Mouse (Mus musculus) embryonic fibroblast, embryonic 13.5 days (primary cell): ENCODE data around the gene Nnat. TPM values are rescaled to one million over a fixed set of nuclear protein-coding genes. Genes with fewer than 3 reads are reported as not detected.
"Not testable (repeated sequence)": the region's sequence is repeated elsewhere in the genome, so short reads cannot be mapped to it uniquely, and the experiment has no call there.

Source experiments
- H3K27ac ChIP-seq: 2 replicates; pipeline ENCODE4 v1.5.1; 2012; ENCODE audit warnings: low read length, control low read depth, inconsistent platforms; ENCODE audit not compliant: insufficient read depth
- H3K4me1 ChIP-seq: 2 replicates; pipeline ENCODE4 v1.6.1; 2011; ENCODE audit warnings: low read length; ENCODE audit not compliant: control insufficient read depth, insufficient read depth
- H3K4me3 ChIP-seq: 2 replicates; pipeline ENCODE4 v1.5.1; 2011; ENCODE audit warnings: mild to moderate bottlenecking, control low read depth, low read length; ENCODE audit not compliant: insufficient read depth
- CTCF ChIP-seq: IDR thresholded peaks from 2 replicates; pipeline ENCODE4 v1.5.1; 2011; ENCODE audit warnings: mild to moderate bottlenecking, control low read depth, low read length, moderate library complexity, borderline replicate concordance; ENCODE audit not compliant: insufficient read depth
- POLR2A ChIP-seq: IDR thresholded peaks from 2 replicates; pipeline ENCODE4 v1.6.1; 2011; ENCODE audit warnings: low read depth, mild to moderate bottlenecking, control low read depth, low read length, moderate library complexity
- polyA plus RNA-seq: library from polyadenylated mRNA; stranded (reverse); fragments of >200 nt; gene quantifications from 2 replicates; pipeline ENCODE4 v1.2.4, GENCODE M21; 2011; ENCODE audit warnings: low read depth; ENCODE audit not compliant: missing spikeins, insufficient read length

Gene Nnat
- polyA plus RNA-seq, 1 experiment = 15.1 TPM

DNA sequence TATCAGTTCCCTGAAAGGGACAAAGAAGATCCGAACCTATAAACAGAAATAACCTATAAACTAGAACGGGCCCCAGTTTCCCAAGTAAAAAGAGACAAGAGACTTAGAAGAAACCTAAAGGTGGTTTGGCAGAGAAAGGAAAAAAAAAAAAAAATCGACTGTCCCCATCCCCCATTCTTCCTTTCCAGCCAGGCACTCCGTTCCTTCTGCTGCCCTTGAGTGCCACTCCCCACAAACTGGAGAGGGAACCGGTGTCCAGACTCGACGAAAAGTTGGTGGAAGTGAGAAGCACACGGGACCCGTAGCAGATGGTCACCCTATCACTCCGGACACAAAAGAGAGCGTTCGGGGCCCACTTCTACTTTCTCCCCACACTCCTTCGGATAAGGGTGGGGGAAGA is 5.6 kb downstream of the Nnat start:
- Histone ChIP-seq H3K4me3 (peak overlapping the region; percentile 66), H3K27ac (peak overlapping the region; percentile 12; the same call in 1 of the 2 replicates), H3K4me1 (peaks cover 5% of the 10 kb centered on the region)
- TF ChIP-seq CTCF = no peak
- TF ChIP-seq POLR2A = no peak

DNA sequence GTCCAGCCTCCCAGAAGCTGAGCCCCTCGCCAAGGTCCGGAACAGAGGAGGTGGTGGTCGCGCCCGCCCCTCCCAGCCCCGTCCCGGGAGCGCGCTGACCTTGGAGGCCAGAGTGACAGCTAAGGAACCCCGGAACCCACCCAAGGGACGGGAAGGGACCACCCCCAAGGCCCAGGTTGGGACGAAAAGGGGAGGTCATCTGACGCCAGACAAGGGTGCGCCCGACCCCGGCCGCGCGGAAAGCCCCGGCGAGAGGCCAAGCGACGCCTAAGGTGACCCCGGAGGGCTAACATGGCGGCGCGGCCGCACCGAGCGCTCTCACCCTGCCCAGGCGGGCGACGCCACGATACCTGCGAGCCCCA is 6.0 kb downstream of the Nnat start:
- H3K4me1 ChIP-seq = peaks cover 5% of the 10 kb centered on the region
- H3K27ac ChIP-seq = peak overlapping the region; percentile 97
- TF ChIP-seq POLR2A (no peak), CTCF (no peak)

DNA sequence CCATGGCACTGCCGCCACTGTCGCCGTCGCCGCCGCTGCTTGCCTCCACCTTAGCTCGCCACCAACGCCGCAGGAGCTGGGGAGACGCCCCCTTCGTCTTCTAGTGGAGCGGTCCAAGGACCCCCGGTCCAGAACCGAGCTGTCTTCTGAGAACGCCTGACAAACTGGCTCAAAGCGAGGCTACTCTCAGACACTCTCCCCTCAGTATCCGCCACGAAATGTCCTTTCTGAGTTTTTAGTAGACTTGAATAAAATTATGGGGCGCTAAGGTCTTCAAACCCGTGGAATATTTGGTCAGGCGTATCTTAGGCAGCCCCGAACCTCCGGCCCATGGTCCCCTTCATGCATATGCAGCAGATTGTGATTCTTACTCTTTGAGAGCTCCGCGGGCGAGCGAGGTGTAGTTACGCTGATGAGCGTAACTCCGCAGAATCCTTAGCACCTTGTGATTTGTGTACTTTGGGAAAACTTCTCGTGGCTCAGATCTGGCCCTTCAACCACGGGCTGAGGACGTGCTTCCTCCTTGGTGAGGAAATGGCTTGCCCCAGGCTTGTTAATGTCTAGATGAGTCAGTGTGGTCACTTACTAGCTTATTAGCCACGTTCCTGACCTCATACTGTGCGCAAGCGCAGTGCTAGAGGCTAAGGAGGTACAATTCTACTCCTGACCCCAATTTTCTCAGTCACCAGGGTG is 6.5 kb downstream of the Nnat start:
- TF ChIP-seq POLR2A (peak; percentile 94), CTCF (no peak)
- H3K27ac ChIP-seq = peak overlapping the region; percentile 97

More for the DNA sequence above, 6.0 kb downstream of the Nnat start:
- H3K4me3 ChIP-seq = peak overlapping the region; percentile 66

DNA sequence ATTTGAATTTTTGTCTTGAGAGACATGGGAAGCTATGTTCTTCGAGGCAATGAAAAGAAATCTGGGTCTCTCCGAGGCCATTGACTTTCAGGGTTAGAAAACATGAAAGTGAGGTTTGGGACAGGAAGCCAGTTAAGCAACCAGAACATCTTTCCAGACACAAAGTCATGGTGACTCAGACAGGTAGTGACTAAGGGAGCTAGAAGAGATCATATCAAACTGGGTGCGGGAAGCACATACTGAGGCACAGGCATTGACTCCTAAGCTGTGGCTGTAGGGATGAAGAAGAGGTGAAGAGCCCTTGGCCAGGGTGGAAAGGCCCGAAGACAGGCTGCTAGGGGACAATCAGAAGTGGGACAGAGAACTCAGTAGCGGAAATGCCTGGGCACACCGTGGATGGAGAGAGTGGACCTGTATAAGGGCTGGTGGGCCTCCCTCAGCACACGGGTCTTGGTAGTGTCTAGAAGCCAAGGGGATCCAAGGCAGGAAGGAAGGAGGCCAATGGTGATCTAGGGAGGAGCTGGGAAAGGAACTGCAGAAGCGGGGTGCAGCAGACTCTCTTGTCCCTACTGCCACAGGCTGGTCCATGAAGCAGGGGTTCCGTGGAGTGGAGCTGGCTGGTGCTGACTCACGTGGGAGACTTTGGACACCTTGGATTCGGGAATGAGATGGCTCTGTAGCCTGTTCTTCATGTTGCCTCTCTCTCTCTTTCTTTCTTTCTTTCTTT is 7.5 kb downstream of the Nnat start:
- H3K4me1 ChIP-seq = peaks cover 7% of the 10 kb centered on the region

More for the DNA sequence above, 6.5 kb downstream of the Nnat start:
- H3K4me1 ChIP-seq = peaks cover 7% of the 10 kb centered on the region
- H3K4me3 ChIP-seq = peak overlapping the region; percentile 66

DNA sequence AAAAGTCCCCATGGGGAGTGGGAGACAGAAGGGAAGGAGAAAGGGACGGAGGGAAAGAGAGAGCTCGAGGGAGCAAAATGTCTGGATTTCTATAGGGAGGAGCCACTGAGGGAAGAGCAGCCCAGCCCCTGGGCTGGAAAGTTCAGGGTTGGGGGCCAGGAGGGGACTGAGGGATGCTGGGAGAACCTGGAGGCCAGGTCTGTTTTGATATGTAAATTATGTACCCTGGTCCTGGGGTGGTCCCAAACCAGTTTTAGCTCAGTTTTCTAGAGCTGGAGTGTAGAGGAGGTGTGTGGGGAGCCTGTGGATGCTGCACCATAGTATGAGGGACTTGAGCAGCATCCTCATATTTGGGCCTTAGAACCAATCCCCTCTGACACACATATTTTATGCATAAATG is 9.0 kb downstream of the Nnat start:
- no peak for TF ChIP-seq POLR2A
- no peak for TF ChIP-seq CTCF
- Histone ChIP-seq H3K4me3 (no peak overlapping the region), H3K4me1 (peaks cover 7% of the 10 kb centered on the region), H3K27ac (no peak overlapping the region)

More for the DNA sequence above, 7.5 kb downstream of the Nnat start:
- peak overlapping the region; percentile 97 for H3K27ac ChIP-seq
- H3K4me3 ChIP-seq = peak overlapping the region; percentile 66
- TF ChIP-seq POLR2A (no peak), CTCF (no peak)

DNA sequence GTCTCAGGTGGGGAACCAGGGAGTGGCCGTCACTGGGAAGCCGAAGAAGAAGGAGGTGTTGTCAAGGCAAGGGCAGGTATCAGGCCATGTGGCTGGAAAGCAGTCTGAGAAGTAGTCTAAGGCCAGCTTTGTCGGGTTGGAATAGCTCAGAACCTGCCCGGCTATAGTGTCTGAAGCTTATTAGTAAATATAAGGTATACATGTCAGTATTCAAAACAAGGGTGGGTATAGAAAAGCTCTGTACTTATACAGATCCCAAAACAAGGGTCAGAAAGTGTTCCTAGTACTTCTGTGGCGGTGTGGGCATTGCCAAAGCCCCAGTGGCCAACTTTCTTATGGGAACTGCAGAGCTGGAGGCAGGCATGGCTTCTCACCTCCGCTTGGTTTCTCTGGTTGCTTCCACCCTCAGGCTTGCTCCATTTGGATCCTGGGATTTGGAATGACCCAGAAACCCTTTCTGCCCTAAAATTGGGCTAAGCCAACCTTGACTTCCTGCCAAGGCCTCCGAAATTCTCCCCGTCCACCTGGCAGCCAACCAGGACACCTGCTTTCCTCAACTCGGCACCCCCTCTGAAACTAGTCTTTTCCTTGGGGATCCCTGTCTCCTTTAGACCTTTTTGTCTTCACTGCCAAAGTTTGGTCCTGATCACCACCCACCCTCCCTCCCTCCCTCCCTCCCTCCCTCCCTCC is 10.1 kb downstream of the Nnat start:
- Histone ChIP-seq H3K4me3 (no peak overlapping the region), H3K4me1 (peaks cover 7% of the 10 kb centered on the region), H3K27ac (no peak overlapping the region)
- TF ChIP-seq CTCF (no peak), POLR2A (no peak)

DNA sequence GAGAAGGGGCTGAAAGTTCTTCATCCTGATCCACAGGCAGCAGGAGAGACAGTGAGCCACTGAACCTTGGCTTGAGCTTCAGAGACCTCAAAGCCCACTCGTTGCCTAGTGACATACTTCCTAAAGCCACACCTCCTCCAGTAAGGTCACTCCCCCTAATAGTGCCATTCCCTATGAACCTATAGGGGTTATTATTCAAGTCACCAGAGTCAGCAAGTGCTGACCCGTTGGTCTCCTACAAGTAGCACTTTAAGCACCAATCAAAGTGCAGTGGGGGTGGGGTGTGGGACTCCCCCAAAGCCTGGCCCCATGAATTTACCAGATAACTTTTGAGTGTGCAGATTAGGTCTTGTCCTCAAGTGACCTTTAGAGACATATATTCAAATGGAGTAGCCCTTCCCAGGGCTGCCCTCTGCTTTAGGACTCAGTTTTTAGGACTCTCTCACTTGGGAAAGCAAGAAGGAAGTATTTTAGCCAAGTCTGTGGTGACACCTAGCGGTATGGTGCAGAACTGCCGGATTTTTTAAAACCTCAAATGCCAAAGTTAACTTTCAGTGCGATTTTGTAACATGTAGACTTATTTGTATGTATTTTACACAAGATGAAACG is 11.4 kb downstream of the Nnat start, which contains the start of gene Blcap:
TSS of gene Blcap (minus strand) at position 51 of the 609 bp plus-strand sequence.
- TF ChIP-seq CTCF = no peak
- TF ChIP-seq POLR2A = no peak
- Histone ChIP-seq H3K4me1 (peaks cover 7% of the 10 kb centered on the region), H3K4me3 (no peak within 1 kb of the TSS), H3K27ac (no peak within 1 kb of the TSS)

DNA sequence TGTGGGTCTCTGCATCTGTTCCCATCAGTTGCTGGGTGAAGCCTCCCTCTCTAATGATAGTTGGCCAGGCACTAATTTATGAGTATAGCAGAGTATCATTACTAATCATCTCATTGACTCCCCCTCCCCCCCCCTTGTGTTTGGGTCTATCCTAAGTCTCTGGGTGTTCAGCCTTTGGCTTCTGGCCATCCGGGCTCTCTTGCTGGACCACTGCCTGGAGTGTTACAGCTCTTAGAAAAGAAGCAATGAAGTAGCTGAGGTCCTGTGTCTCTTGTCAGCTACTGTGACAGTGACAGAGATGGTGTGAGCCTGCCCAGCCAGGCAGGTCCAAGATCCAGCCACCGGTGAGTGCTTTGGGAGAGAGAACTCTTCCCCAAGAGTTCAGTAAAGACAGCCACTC is 12.9 kb downstream of the Nnat start:
- H3K27ac ChIP-seq = no peak overlapping the region
- no peak overlapping the region for H3K4me3 ChIP-seq
- peaks cover 2% of the 10 kb centered on the region; the same call in 1 of the 2 replicates for H3K4me1 ChIP-seq
- TF ChIP-seq CTCF (no peak), POLR2A (no peak)

DNA sequence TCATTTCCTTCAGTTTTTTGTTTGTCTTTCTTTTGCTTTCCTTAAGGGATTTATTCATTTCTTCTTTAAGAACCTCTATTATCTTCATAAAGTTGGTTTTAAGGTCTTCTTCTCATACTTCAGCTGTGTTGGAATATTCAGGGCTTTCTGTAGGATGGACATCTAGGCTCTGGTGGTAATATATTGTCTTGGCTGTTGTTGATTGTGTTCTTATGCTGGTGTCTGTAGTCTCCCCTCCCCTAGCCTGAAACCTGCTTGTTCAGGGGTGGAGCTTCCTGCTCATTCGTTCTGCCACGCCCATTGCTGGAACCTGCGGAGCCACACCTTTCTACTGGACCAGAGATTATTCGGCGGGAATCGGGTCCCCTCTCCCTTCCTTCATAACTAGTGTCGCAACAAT is 25.5 kb downstream of the Nnat start:
- H3K27ac ChIP-seq, H3K4me3 ChIP-seq, H3K4me1 ChIP-seq: not testable (repeated sequence)
